Mouse (Mus musculus) neural tube, embryonic 14.5 days (tissue): Measurements from ENCODE around the gene Omp. TPM values are rescaled to one million over a fixed set of nuclear protein-coding genes. Genes with fewer than 3 reads are reported as not detected.
A peak's percentile ranks its signal among the peaks of the same experiment; 100 is the strongest.

Experiments
- ATAC-seq: fragments of 200-750 bp; cut with Nextera tagmentation; 2 replicates; pipeline ENCODE4 v1.8.0; 2017; ENCODE audit warnings: low read depth, mild to moderate bottlenecking, moderate TSS enrichment, moderate library complexity
- H3K27ac ChIP-seq: fragments of 300-500 bp; sonication (generic); 2 replicates; pipeline ENCODE4 v1.5.1; 2014; ENCODE audit warnings: low read depth, mild to moderate bottlenecking, control low read depth, low read length, moderate library complexity, mixed read lengths
- H3K27me3 ChIP-seq: fragments of 300-500 bp; sonication (generic); 2 replicates; pipeline ENCODE4 v1.6.1; 2014; ENCODE audit warnings: low read length; ENCODE audit not compliant: control insufficient read depth, insufficient read depth
- H3K36me3 ChIP-seq: fragments of 300-500 bp; sonication (generic); 2 replicates; pipeline ENCODE4 v1.6.1; 2014; ENCODE audit warnings: low read length, mixed read lengths; ENCODE audit not compliant: control insufficient read depth, insufficient read depth
- H3K4me1 ChIP-seq: fragments of 300-500 bp; sonication (generic); 2 replicates; pipeline ENCODE4 v1.6.1; 2014; ENCODE audit warnings: low read length; ENCODE audit not compliant: control insufficient read depth, insufficient read depth
- H3K4me2 ChIP-seq: fragments of 300-500 bp; sonication (generic); 2 replicates; pipeline ENCODE4 v1.6.1; 2014; ENCODE audit warnings: mild to moderate bottlenecking, low read depth, low read length, control low read depth
- H3K4me3 ChIP-seq: fragments of 300-500 bp; sonication (generic); 2 replicates; pipeline ENCODE4 v1.5.1; 2014; ENCODE audit warnings: low read depth, low read length, control low read depth, mixed read lengths
- H3K9ac ChIP-seq: fragments of 300-500 bp; sonication (generic); replicated peaks from 2 replicates; pipeline ENCODE4 v1.6.1; 2014; ENCODE audit warnings: low read depth, mild to moderate bottlenecking, control low read depth, low read length, mixed read lengths
- H3K9me3 ChIP-seq: fragments of 300-500 bp; sonication (generic); 2 replicates; pipeline ENCODE4 v1.6.1; 2016; ENCODE audit warnings: low read length; ENCODE audit not compliant: control insufficient read depth
- WGBS: fragments of 180-500 bp; shearing (Covaris S2); extraction: QIAGEN DNeasy Blood & Tissue Kit; methylation state at CpG from one replicate; pipeline ENCODE4 v1.1.7; 2014; 5-methylcytosine and 5-hydroxymethylcytosine counted together
- polyA plus RNA-seq: library from polyadenylated mRNA; unstranded; fragments of >200 nt; fragmentation: Nextera tagmentation; extraction: Ambion mirVana; gene quantifications from 2 replicates; pipeline ENCODE4 v1.2.1, GENCODE M21; 2014

Gene Omp
- polyA plus RNA-seq, 1 experiment from 2014 or later, result 0.40 TPM

GRCm38 (mm10) chr7:98119179-98119960 lies 25.9 kb downstream of the Omp start, which contains the start of gene Myo7a:
Gene Myo7a (minus strand): TSS chr7:98119524.
- no peak within 1 kb of the TSS for H3K9ac ChIP-seq
- no peaks in the 10 kb centered on the region for H3K27me3 ChIP-seq
- WGBS, result 36% methylated on average over 9 of the region's 9 CpGs
- peak within 1 kb of the TSS; percentile 44 for H3K4me2 ChIP-seq
- peak; percentile 1; the same call in 1 of the 2 replicates for ATAC-seq
- peak within 1 kb of the TSS; percentile 9; the same call in 1 of the 2 replicates for H3K4me3 ChIP-seq
- H3K9me3 ChIP-seq, result no peaks in the 10 kb centered on the region
- H3K36me3 ChIP-seq, result no peaks in the 10 kb centered on the region
- no peaks in the 10 kb centered on the region for H3K4me1 ChIP-seq
- H3K27ac ChIP-seq, result no peak within 1 kb of the TSS

GRCm38 (mm10) chr7:98117012-98117660 lies 28.2 kb downstream of the Omp start:
- no peak overlapping the region for H3K4me2 ChIP-seq
- H3K36me3 ChIP-seq, result no peaks in the 10 kb centered on the region
- no peak overlapping the region for H3K4me3 ChIP-seq
- 63% methylated on average over 11 of the region's 11 CpGs for WGBS
- no peak overlapping the region for H3K9ac ChIP-seq
- no peak for ATAC-seq
- H3K9me3 ChIP-seq, result no peaks in the 10 kb centered on the region
- no peaks in the 10 kb centered on the region for H3K4me1 ChIP-seq
- H3K27me3 ChIP-seq, result no peaks in the 10 kb centered on the region
- H3K27ac ChIP-seq, result no peak overlapping the region

- no peak overlapping the region for H3K4me2 ChIP-seq
- no peaks in the 10 kb centered on the region for H3K9me3 ChIP-seq
- H3K27ac ChIP-seq, result no peak overlapping the region
- no peak overlapping the region for H3K4me3 ChIP-seq
- H3K9ac ChIP-seq, result no peak overlapping the region
- H3K27me3 ChIP-seq, result peaks cover 3% of the 10 kb centered on the region; the same call in 1 of the 2 replicates
- H3K4me1 ChIP-seq, result no peaks in the 10 kb centered on the region
- 72% methylated on average over 6 of the region's 6 CpGs for WGBS
- ATAC-seq, result no peak
- no peaks in the 10 kb centered on the region for H3K36me3 ChIP-seq
These were observed 30.6 kb downstream of the Omp start for GRCm38 (mm10) chr7:98114656-98115055.

GRCm38 (mm10) chr7:98111233-98111632 lies 34.1 kb downstream of the Omp start:
- H3K27me3 ChIP-seq, result peaks cover 3% of the 10 kb centered on the region; the same call in 1 of the 2 replicates
- H3K27ac ChIP-seq, result no peak overlapping the region
- peak overlapping the region; percentile 37; the same call in 1 of the 2 replicates for H3K9ac ChIP-seq
- 8% methylated on average over 25 of the region's 25 CpGs for WGBS
- H3K36me3 ChIP-seq, result no peaks in the 10 kb centered on the region
- no peak for ATAC-seq
- H3K4me2 ChIP-seq, result peak overlapping the region; percentile 34; the same call in 1 of the 2 replicates
- no peaks in the 10 kb centered on the region for H3K4me1 ChIP-seq
- no peak overlapping the region for H3K4me3 ChIP-seq
- H3K9me3 ChIP-seq, result no peaks in the 10 kb centered on the region

GRCm38 (mm10) chr7:98109771-98110170 lies 35.5 kb downstream of the Omp start:
- 84% methylated on average over 4 of the region's 4 CpGs for WGBS
- Histone ChIP-seq H3K27me3 (peaks cover 3% of the 10 kb centered on the region; the same call in 1 of the 2 replicates), H3K27ac (no peak overlapping the region), H3K4me1 (no peaks in the 10 kb centered on the region), H3K4me3 (no peak overlapping the region), H3K9me3 (no peaks in the 10 kb centered on the region), H3K9ac (no peak overlapping the region), H3K4me2 (no peak overlapping the region), H3K36me3 (no peaks in the 10 kb centered on the region)
- no peak for ATAC-seq

- Histone ChIP-seq H3K9me3 (no peaks in the 10 kb centered on the region), H3K4me2 (no peak overlapping the region), H3K27me3 (peaks cover 3% of the 10 kb centered on the region; the same call in 1 of the 2 replicates), H3K9ac (no peak overlapping the region), H3K27ac (no peak overlapping the region), H3K4me3 (no peak overlapping the region), H3K36me3 (no peaks in the 10 kb centered on the region), H3K4me1 (no peaks in the 10 kb centered on the region)
- no peak; the same call in 1 of the 2 replicates for ATAC-seq
- 88% methylated on average over 16 of the region's 16 CpGs for WGBS
These were observed 36.5 kb downstream of the Omp start for GRCm38 (mm10) chr7:98108636-98109430.

- peaks cover 8% of the 10 kb centered on the region for H3K4me1 ChIP-seq
- H3K9ac ChIP-seq, result no peak overlapping the region
- WGBS, result 88% methylated on average over 7 of the region's 7 CpGs
- H3K4me2 ChIP-seq, result no peak overlapping the region
- no peaks in the 10 kb centered on the region for H3K36me3 ChIP-seq
- H3K4me3 ChIP-seq, result no peak overlapping the region
- no peaks in the 10 kb centered on the region for H3K9me3 ChIP-seq
- no peak overlapping the region for H3K27ac ChIP-seq
- no peaks in the 10 kb centered on the region for H3K27me3 ChIP-seq
- ATAC-seq, result no peak
These were observed 39.0 kb downstream of the Omp start for GRCm38 (mm10) chr7:98106272-98106671.

- no peaks in the 10 kb centered on the region for H3K27me3 ChIP-seq
- ATAC-seq, result no peak
- no peak overlapping the region for H3K4me3 ChIP-seq
- no peaks in the 10 kb centered on the region for H3K36me3 ChIP-seq
- no peak overlapping the region for H3K27ac ChIP-seq
- H3K9ac ChIP-seq, result 0 out of 2 replicates have a peak overlapping the region, but pooled peaks have one; percentile 8
- H3K4me2 ChIP-seq, result no peak overlapping the region
- H3K9me3 ChIP-seq, result no peaks in the 10 kb centered on the region
- H3K4me1 ChIP-seq, result peaks cover 8% of the 10 kb centered on the region
- 67% methylated on average over 16 of the region's 16 CpGs for WGBS
These were observed 40.5 kb downstream of the Omp start for GRCm38 (mm10) chr7:98104481-98105435.
